Mouse (Mus musculus) neural tube, embryonic 14.5 days (tissue): Measurements from ENCODE around the gene Ang2. TPM values are rescaled to one million over a fixed set of nuclear protein-coding genes. Genes with fewer than 3 reads are reported as not detected.
"Not testable (repeated sequence)": the region's sequence is repeated elsewhere in the genome, so short reads cannot be mapped to it uniquely, and the experiment has no call there.

ENCODE experiments used
- ATAC-seq: fragments of 200-750 bp; cut with Nextera tagmentation; 2 replicates; pipeline ENCODE4 v1.8.0; 2017; ENCODE audit warnings: low read depth, mild to moderate bottlenecking, moderate TSS enrichment, moderate library complexity
- H3K27ac ChIP-seq: fragments of 300-500 bp; sonication (generic); 2 replicates; pipeline ENCODE4 v1.5.1; 2014; ENCODE audit warnings: low read depth, mild to moderate bottlenecking, control low read depth, low read length, moderate library complexity, mixed read lengths
- H3K27me3 ChIP-seq: fragments of 300-500 bp; sonication (generic); 2 replicates; pipeline ENCODE4 v1.6.1; 2014; ENCODE audit warnings: low read length; ENCODE audit not compliant: control insufficient read depth, insufficient read depth
- H3K36me3 ChIP-seq: fragments of 300-500 bp; sonication (generic); 2 replicates; pipeline ENCODE4 v1.6.1; 2014; ENCODE audit warnings: low read length, mixed read lengths; ENCODE audit not compliant: control insufficient read depth, insufficient read depth
- H3K4me1 ChIP-seq: fragments of 300-500 bp; sonication (generic); 2 replicates; pipeline ENCODE4 v1.6.1; 2014; ENCODE audit warnings: low read length; ENCODE audit not compliant: control insufficient read depth, insufficient read depth
- H3K4me2 ChIP-seq: fragments of 300-500 bp; sonication (generic); 2 replicates; pipeline ENCODE4 v1.6.1; 2014; ENCODE audit warnings: mild to moderate bottlenecking, low read depth, low read length, control low read depth
- H3K4me3 ChIP-seq: fragments of 300-500 bp; sonication (generic); 2 replicates; pipeline ENCODE4 v1.5.1; 2014; ENCODE audit warnings: low read depth, low read length, control low read depth, mixed read lengths
- H3K9ac ChIP-seq: fragments of 300-500 bp; sonication (generic); replicated peaks from 2 replicates; pipeline ENCODE4 v1.6.1; 2014; ENCODE audit warnings: low read depth, mild to moderate bottlenecking, control low read depth, low read length, mixed read lengths
- H3K9me3 ChIP-seq: fragments of 300-500 bp; sonication (generic); 2 replicates; pipeline ENCODE4 v1.6.1; 2016; ENCODE audit warnings: low read length; ENCODE audit not compliant: control insufficient read depth
- WGBS: fragments of 180-500 bp; shearing (Covaris S2); extraction: QIAGEN DNeasy Blood & Tissue Kit; methylation state at CpG from one replicate; pipeline ENCODE4 v1.1.7; 2014; 5-methylcytosine and 5-hydroxymethylcytosine counted together
- polyA plus RNA-seq: library from polyadenylated mRNA; unstranded; fragments of >200 nt; fragmentation: Nextera tagmentation; extraction: Ambion mirVana; gene quantifications from 2 replicates; pipeline ENCODE4 v1.2.1, GENCODE M21; 2014

Gene Ang2
- polyA plus RNA-seq, 1 experiment from 2014 or later, result not detected

GRCm38 (mm10) chr14:51195681-51196080 is 3.3 kb downstream of the Ang2 start:
- no peaks in the 10 kb centered on the region for H3K4me1 ChIP-seq
- ATAC-seq, result no peak
- H3K9me3 ChIP-seq, result no peaks in the 10 kb centered on the region
- H3K4me3 ChIP-seq, result no peak overlapping the region
- no peak overlapping the region for H3K4me2 ChIP-seq
- H3K27ac ChIP-seq, result no peak overlapping the region
- no peaks in the 10 kb centered on the region for H3K36me3 ChIP-seq
- 94% methylated on average over 4 of the region's 4 CpGs for WGBS
- no peak overlapping the region for H3K9ac ChIP-seq
- H3K27me3 ChIP-seq, result no peaks in the 10 kb centered on the region

DNA sequence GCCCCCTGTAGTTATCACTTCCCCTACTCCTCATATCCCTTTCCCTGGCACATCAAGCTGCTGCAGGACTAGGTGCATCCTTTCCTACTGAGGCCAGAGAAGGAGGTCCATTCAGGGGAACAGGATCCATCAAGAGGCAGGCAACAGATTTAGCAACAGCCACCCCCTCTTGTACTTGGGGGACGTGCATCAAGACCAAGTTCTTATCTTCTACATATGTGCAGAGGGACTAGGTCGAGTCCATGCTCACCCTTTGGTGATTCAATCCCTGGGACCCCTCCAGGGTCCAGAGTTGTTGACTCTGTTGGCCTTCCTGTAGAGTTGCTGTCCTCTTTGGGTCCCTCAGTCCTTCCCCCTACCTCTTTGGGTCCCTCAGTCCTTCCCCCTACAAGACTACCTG is 17.9 kb downstream of the Ang2 start:
- not testable (repeated sequence) for H3K9ac ChIP-seq, H3K4me1 ChIP-seq, H3K4me2 ChIP-seq, H3K9me3 ChIP-seq, H3K27me3 ChIP-seq, H3K27ac ChIP-seq, ATAC-seq, H3K4me3 ChIP-seq, H3K36me3 ChIP-seq
- 83% methylated on average over 2 of the region's 2 CpGs for WGBS

GRCm38 (mm10) chr14:51173843-51174242 is 25.1 kb downstream of the Ang2 start:
- 84% methylated on average over 4 of the region's 4 CpGs for WGBS
- Histone ChIP-seq H3K27ac (no peak overlapping the region), H3K9me3 (no peaks in the 10 kb centered on the region), H3K36me3 (no peaks in the 10 kb centered on the region), H3K9ac (no peak overlapping the region), H3K4me1 (no peaks in the 10 kb centered on the region), H3K4me2 (no peak overlapping the region), H3K27me3 (no peaks in the 10 kb centered on the region), H3K4me3 (no peak overlapping the region)
- no peak for ATAC-seq

DNA sequence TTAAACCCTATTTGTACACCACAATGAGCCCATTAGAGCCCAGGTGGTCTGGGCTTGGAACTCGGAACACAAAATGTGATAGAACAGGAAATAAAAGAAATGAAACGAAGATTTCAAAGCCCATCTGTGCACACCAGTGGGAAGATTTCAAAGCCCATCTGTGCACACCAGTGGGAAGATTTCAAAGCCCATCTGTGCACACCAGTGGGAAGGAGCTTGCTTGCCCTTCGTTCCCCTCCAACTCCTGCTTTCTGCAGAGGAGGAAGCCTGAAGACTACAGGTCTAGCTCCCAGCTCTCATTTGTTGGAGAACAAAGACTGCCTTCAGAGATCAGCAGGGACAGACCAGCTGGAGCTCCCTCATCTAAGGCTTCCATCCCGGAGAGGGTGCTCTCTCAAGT is 26.0 kb downstream of the Ang2 start:
- not testable (repeated sequence) for H3K27ac ChIP-seq, H3K4me2 ChIP-seq, H3K9ac ChIP-seq, H3K36me3 ChIP-seq, H3K4me3 ChIP-seq, H3K4me1 ChIP-seq, H3K27me3 ChIP-seq, H3K9me3 ChIP-seq
- 52% methylated on average over 4 of the region's 4 CpGs for WGBS
- peak; percentile 28; the same call in 1 of the 2 replicates for ATAC-seq

DNA sequence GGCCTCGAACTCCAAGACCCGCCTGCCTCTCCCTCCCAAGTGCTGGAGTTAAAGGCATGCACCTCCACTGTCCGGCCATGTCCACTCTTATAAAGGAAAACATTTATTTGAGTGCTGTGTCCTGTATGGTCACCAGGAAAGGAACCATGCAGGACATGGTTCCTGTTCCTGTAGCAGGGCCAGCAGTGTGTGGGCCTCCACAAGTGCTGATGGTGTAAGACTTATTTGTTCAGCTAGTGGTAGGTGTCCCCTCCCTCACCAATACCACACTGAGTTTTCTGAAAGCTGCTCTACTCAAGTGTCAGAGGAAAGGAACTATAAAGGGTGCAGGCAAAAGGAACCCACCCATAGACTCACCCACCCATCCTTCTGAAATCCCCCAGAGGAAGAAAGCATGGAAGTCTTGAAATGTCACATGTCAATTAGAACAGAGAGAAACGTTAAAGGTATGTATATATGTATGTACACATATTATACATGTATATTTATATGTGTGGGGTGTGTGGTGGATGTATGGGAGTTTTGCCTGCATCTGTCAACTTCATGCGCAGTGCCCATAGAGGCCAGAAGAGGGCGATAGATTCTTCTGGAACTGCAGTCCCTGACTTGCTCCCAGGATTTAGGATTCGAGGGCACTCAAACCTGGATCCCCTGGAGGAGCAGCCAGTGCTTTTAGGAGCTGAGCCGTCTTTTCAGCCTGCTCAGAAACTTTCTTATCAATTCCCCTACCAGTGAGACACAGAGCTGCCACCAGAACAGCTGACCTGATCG is 26.7 kb downstream of the Ang2 start:
- not testable (repeated sequence) for H3K9me3 ChIP-seq, H3K4me3 ChIP-seq, H3K27me3 ChIP-seq, H3K27ac ChIP-seq, H3K36me3 ChIP-seq, H3K4me1 ChIP-seq, H3K9ac ChIP-seq, H3K4me2 ChIP-seq
- 37% methylated on average over 9 of the region's 9 CpGs for WGBS
- ATAC-seq, result peak; percentile 42; the same call in 1 of the 2 replicates

- H3K4me3 ChIP-seq, result no peak overlapping the region
- no peak overlapping the region for H3K27ac ChIP-seq
- no peaks in the 10 kb centered on the region for H3K36me3 ChIP-seq
- H3K4me1 ChIP-seq, result no peaks in the 10 kb centered on the region
- ATAC-seq, result no peak
- H3K9ac ChIP-seq, result no peak overlapping the region
- H3K27me3 ChIP-seq, result no peaks in the 10 kb centered on the region
- H3K9me3 ChIP-seq, result no peaks in the 10 kb centered on the region
- no peak overlapping the region for H3K4me2 ChIP-seq
Measured at GRCm38 (mm10) chr14:51166068-51166467, 32.9 kb downstream of the Ang2 start.

GRCm38 (mm10) chr14:51165435-51165834 is 33.5 kb downstream of the Ang2 start:
- Histone ChIP-seq H3K36me3 (no peaks in the 10 kb centered on the region), H3K4me1 (no peaks in the 10 kb centered on the region), H3K27ac (no peak overlapping the region), H3K9ac (no peak overlapping the region), H3K4me2 (no peak overlapping the region), H3K9me3 (no peaks in the 10 kb centered on the region), H3K27me3 (no peaks in the 10 kb centered on the region), H3K4me3 (no peak overlapping the region)
- WGBS, result 100% methylated on average over 1 of the region's 1 CpGs
- ATAC-seq, result no peak

- not testable (repeated sequence) for H3K4me2 ChIP-seq, H3K9ac ChIP-seq, H3K27ac ChIP-seq, H3K9me3 ChIP-seq, ATAC-seq, H3K27me3 ChIP-seq, H3K4me1 ChIP-seq, H3K36me3 ChIP-seq, H3K4me3 ChIP-seq
- WGBS, result 80% methylated on average over 6 of the region's 6 CpGs
Measured at GRCm38 (mm10) chr14:51163323-51163722, 35.6 kb downstream of the Ang2 start.

DNA sequence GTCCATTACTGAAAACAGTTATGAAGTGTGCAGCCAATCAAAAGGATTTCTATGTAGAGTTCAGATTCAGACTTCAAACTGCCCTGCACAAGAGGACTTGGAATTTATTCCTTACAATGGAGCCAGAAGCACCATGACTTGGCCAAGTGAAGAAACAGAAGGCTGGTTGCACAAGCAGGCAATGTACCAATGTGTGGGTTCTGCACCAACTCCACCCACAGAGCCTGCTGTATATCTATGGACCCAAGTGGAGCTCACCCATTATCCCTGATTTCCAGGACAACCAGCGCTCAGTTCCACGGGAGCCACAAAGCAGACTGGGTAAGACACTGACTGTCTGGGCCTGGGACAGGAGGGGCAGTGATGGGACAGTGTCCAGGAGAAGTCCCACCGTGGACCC is 37.0 kb downstream of the Ang2 start, which contains the start of gene Rnase2b:
Gene Rnase2b, plus strand, starts transcription at position 285 of the 400 bp plus-strand sequence.
- not testable (repeated sequence) for ATAC-seq, H3K4me3 ChIP-seq
- WGBS, result 95% methylated on average over 3 of the region's 3 CpGs

More for the DNA sequence above, 37.0 kb downstream of the Ang2 start, which contains the start of gene Rnase2b:
- H3K4me1 ChIP-seq, H3K36me3 ChIP-seq, H3K9ac ChIP-seq, H3K27me3 ChIP-seq, H3K4me2 ChIP-seq, H3K9me3 ChIP-seq, H3K27ac ChIP-seq: not testable (repeated sequence)
